Mouse (Mus musculus) forebrain, embryonic 12.5 days (tissue): ENCODE measurements at regions not wholly inside any gene's neighbourhood (a gene's known extent, or its start where the extent isn't known, plus 50 kb on each side); places are given as distances from the start of the nearest gene placed in this dataset.

ENCODE experiments used
- ATAC-seq: fragments of 200-750 bp; cut with Nextera tagmentation; 2 replicates; pipeline ENCODE4 v1.8.0; 2017; ENCODE audit warnings: moderate TSS enrichment; ENCODE audit not compliant: low FRiP score
- H3K27ac ChIP-seq: fragments of 300-500 bp; sonication (generic); 2 replicates; pipeline ENCODE4 v1.5.1; 2016; ENCODE audit warnings: mild to moderate bottlenecking
- H3K27me3 ChIP-seq: fragments of 300-500 bp; sonication (generic); 2 replicates; pipeline ENCODE4 v1.6.1; 2016; ENCODE audit warnings: mild to moderate bottlenecking
- H3K36me3 ChIP-seq: fragments of 300-500 bp; sonication (generic); replicated peaks from 2 replicates; pipeline ENCODE4 v1.6.1; 2016; ENCODE audit warnings: mild to moderate bottlenecking
- H3K4me1 ChIP-seq: fragments of 300-500 bp; sonication (generic); 2 replicates; pipeline ENCODE4 v1.6.1; 2016
- H3K4me2 ChIP-seq: fragments of 300-500 bp; sonication (generic); 2 replicates; pipeline ENCODE4 v1.6.1; 2016; ENCODE audit warnings: mild to moderate bottlenecking, moderate library complexity
- H3K4me3 ChIP-seq: fragments of 300-500 bp; sonication (generic); replicated peaks from 2 replicates; pipeline ENCODE4 v1.5.1; 2016; ENCODE audit warnings: mild to moderate bottlenecking
- H3K9ac ChIP-seq: fragments of 300-500 bp; sonication (generic); 2 replicates; pipeline ENCODE4 v1.6.1; 2016; ENCODE audit warnings: mild to moderate bottlenecking
- H3K9me3 ChIP-seq: fragments of 300-500 bp; sonication (generic); 2 replicates; pipeline ENCODE4 v1.6.1; 2016
- WGBS: fragments of 180-500 bp; shearing (Covaris S2); methylation state at CpG from one replicate; pipeline ENCODE4 v1.1.7; 2016; 5-methylcytosine and 5-hydroxymethylcytosine counted together

GRCm38 (mm10) chr2:115090430-115091175 is 435.8 kb upstream of the Dph6 start:
- Histone ChIP-seq H3K27ac (no peak overlapping the region), H3K9me3 (no peaks in the 10 kb centered on the region), H3K27me3 (no peaks in the 10 kb centered on the region; the same call in 1 of the 2 replicates), H3K4me1 (peaks cover 2% of the 10 kb centered on the region; the same call in 1 of the 2 replicates), H3K36me3 (no peaks in the 10 kb centered on the region), H3K4me3 (no peak overlapping the region), H3K9ac (no peak overlapping the region), H3K4me2 (no peak overlapping the region)
- WGBS = 79% methylated on average over 12 of the region's 12 CpGs
- ATAC-seq = no peak

DNA sequence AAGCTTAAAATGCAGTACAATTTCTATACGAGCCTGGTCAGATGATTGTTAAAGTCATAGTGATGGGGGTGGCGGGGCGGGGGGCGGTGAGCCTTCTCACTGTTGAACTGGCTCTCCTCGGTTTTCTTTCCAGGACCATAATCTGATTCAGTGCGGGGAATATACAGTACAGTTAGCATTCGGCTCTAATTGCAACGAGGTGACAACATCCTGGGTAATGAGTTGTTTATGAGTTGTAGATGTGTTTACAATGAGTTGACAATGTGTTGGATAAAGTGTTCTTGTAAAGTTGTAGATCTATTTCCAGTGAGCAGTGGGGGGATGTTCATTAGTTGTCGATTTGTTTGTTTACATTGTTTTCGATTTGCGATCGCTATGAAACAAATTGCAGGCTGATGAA is 440.6 kb upstream of the Dph6 start:
- peaks cover 6% of the 10 kb centered on the region; the same call in 1 of the 2 replicates for H3K4me1 ChIP-seq
- H3K36me3 ChIP-seq = no peaks in the 10 kb centered on the region
- 74% methylated on average over 12 of the region's 12 CpGs for WGBS
- ATAC-seq = no peak
- no peaks in the 10 kb centered on the region for H3K9me3 ChIP-seq
- H3K27ac ChIP-seq = no peak overlapping the region
- no peaks in the 10 kb centered on the region for H3K27me3 ChIP-seq
- H3K9ac ChIP-seq = no peak overlapping the region
- no peak overlapping the region for H3K4me2 ChIP-seq
- H3K4me3 ChIP-seq = no peak overlapping the region

DNA sequence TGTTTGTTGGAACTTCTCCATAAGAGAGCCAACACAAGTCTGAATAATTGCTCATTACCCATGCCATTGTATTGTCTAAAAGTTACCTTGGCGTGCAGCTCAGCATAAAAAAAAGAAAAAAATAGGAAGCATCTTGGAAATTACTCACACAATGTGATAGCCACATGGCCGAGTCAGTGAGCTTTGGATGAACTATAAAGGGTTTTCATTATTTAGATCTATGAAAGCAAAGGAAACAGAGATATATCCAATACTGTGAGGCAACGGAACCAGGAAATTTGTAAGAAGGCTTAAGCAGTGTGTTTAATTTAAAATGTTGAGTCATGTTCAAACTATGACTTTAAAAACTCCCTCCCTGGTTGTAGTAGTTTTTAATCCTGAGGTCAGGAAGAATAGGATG is 446.7 kb upstream of the Dph6 start:
- Histone ChIP-seq H3K27ac (no peak overlapping the region), H3K36me3 (no peaks in the 10 kb centered on the region), H3K4me3 (no peak overlapping the region), H3K27me3 (no peaks in the 10 kb centered on the region), H3K9ac (no peak overlapping the region), H3K4me2 (no peak overlapping the region), H3K4me1 (no peaks in the 10 kb centered on the region), H3K9me3 (no peaks in the 10 kb centered on the region)
- WGBS = 83% methylated on average over 3 of the region's 3 CpGs
- no peak for ATAC-seq

- Histone ChIP-seq H3K4me3 (no peak overlapping the region), H3K36me3 (no peaks in the 10 kb centered on the region), H3K9me3 (no peaks in the 10 kb centered on the region), H3K9ac (no peak overlapping the region), H3K4me2 (no peak overlapping the region), H3K4me1 (peaks cover 12% of the 10 kb centered on the region), H3K27me3 (no peaks in the 10 kb centered on the region), H3K27ac (peak overlapping the region; percentile 77)
- WGBS = 54% methylated on average over 9 of the region's 9 CpGs
- ATAC-seq = peak; percentile 85
These were observed 461.9 kb upstream of the BC052040 start for GRCm38 (mm10) chr2:115119429-115120205.

DNA sequence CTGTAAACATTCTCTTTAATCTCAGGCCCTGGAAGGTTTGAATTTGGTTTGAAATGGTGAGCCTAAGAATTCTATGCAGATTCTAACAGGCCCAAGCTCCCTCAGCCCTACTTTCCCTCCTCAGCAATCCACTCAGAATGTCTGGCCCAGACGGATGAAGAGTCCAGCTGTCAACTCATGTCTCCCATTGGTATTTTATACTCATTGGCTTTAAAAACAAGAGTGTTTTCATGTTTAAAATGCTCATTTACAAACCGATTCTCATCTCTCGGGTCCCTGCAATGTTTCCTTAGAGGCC is 461.4 kb upstream of the BC052040 start:
- Histone ChIP-seq H3K4me2 (no peak overlapping the region), H3K9me3 (no peaks in the 10 kb centered on the region), H3K27ac (peak overlapping the region; percentile 77), H3K9ac (no peak overlapping the region), H3K4me1 (peaks cover 12% of the 10 kb centered on the region), H3K27me3 (no peaks in the 10 kb centered on the region), H3K36me3 (no peaks in the 10 kb centered on the region), H3K4me3 (no peak overlapping the region)
- 25% methylated on average over 3 of the region's 3 CpGs for WGBS
- peak; percentile 87 for ATAC-seq

DNA sequence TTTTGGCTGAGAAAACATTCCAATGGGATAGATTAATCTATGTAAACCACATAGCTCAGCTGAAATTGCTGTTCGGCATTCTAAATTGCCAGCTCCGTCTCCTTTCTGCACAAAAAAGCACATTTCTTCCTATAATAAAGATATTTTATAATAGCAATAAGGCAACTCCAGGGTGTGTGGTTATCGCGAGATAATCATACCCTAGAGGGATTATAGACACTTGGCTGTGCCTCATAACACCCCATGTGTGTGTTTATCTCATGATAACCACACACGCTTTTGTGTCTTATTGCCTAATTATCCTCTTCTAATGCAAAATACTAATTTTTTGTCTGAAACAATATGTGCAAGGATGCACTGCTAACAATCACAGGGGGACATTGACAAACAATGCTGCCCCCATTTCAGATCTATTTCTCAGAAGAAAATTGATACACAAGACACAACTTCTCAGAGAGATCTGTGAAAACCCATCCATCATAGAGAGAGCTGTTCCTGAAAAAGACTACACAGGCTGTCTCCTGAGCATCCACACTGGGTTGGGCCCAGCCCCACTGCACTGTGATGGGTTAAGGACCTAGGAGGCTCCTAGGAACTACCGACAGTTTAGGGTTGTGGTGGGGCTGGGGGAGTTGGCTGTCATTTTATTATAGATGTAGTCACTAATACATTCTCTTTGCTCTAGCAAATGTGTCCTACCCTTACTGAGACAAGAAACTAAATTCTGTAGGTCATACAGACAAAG is 454.7 kb upstream of the BC052040 start:
- Histone ChIP-seq H3K9ac (no peak overlapping the region), H3K9me3 (no peaks in the 10 kb centered on the region), H3K27ac (no peak overlapping the region), H3K4me1 (peaks cover 4% of the 10 kb centered on the region), H3K4me3 (no peak overlapping the region), H3K27me3 (no peaks in the 10 kb centered on the region), H3K36me3 (no peaks in the 10 kb centered on the region), H3K4me2 (no peak overlapping the region)
- no peak for ATAC-seq
- WGBS = 87% methylated on average over 6 of the region's 6 CpGs

DNA sequence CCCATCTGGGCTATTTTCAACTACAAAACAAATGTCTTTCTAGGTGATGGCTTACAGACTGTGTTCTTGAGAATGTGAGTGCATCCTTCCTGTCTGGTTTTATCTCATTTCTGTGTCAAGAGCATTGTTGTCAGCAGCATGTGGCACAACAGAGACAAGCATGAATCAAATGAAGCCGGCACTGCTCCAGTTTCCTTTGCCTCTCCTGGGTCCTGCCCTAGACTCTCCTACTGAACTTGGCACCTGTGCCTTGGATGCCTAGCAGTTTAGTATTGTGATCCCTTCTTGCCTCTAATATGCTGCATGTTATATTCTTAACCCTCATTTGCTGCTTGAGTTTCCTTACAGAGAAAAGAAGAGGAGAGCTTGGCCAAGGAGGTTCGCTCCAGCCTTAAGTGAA is 449.8 kb upstream of the BC052040 start:
- Histone ChIP-seq H3K4me2 (no peak overlapping the region), H3K27me3 (no peaks in the 10 kb centered on the region), H3K4me3 (no peak overlapping the region), H3K9ac (no peak overlapping the region), H3K27ac (peak overlapping the region; percentile 77), H3K4me1 (peaks cover 18% of the 10 kb centered on the region), H3K9me3 (no peaks in the 10 kb centered on the region), H3K36me3 (no peaks in the 10 kb centered on the region)
- 17% methylated on average over 2 of the region's 2 CpGs for WGBS
- ATAC-seq = peak; percentile 75

DNA sequence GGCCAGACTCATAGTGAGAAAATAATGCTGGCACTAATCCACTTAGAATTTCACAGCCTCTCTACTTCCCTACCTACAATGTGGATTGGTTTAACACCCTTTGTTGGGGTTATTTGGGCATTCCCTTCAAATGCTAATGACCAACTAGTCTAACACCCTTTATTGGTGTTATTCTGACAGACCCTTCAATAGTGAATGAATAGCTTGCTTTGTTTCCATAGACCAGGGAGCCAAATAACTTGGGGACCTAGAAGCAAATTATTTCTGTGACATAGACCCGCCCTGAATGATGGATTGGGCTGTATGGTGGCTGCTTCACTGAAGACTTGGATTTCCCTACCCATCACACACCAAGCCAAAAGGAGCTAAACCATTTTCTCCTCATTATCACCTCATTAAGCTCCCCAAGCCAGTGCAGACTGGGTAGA is 449.3 kb upstream of the BC052040 start:
- 10% methylated on average over 1 of the region's 1 CpGs for WGBS
- no peak overlapping the region for H3K9ac ChIP-seq

GRCm38 (mm10) chr2:115141416-115141815 is 440.1 kb upstream of the BC052040 start:
- Histone ChIP-seq H3K4me1 (no peaks in the 10 kb centered on the region), H3K27me3 (no peaks in the 10 kb centered on the region), H3K9me3 (no peaks in the 10 kb centered on the region), H3K9ac (no peak overlapping the region), H3K4me3 (no peak overlapping the region), H3K27ac (no peak overlapping the region), H3K4me2 (no peak overlapping the region), H3K36me3 (no peaks in the 10 kb centered on the region)
- ATAC-seq = no peak

More for the DNA sequence above, 449.3 kb upstream of the BC052040 start:
- H3K4me2 ChIP-seq = no peak overlapping the region
- peak overlapping the region; percentile 77 for H3K27ac ChIP-seq
- peak; percentile 94 for ATAC-seq
- no peaks in the 10 kb centered on the region for H3K27me3 ChIP-seq
- peaks cover 18% of the 10 kb centered on the region for H3K4me1 ChIP-seq
- no peaks in the 10 kb centered on the region for H3K36me3 ChIP-seq
- no peak overlapping the region for H3K4me3 ChIP-seq
- no peaks in the 10 kb centered on the region for H3K9me3 ChIP-seq

- Histone ChIP-seq H3K4me3 (no peak overlapping the region), H3K27me3 (no peaks in the 10 kb centered on the region), H3K9me3 (no peaks in the 10 kb centered on the region), H3K4me1 (no peaks in the 10 kb centered on the region), H3K36me3 (no peaks in the 10 kb centered on the region), H3K4me2 (no peak overlapping the region), H3K27ac (no peak overlapping the region), H3K9ac (no peak overlapping the region)
- WGBS = 73% methylated on average over 5 of the region's 5 CpGs
- ATAC-seq = no peak
These were observed 409.4 kb upstream of the BC052040 start for GRCm38 (mm10) chr2:115172111-115172510.

DNA sequence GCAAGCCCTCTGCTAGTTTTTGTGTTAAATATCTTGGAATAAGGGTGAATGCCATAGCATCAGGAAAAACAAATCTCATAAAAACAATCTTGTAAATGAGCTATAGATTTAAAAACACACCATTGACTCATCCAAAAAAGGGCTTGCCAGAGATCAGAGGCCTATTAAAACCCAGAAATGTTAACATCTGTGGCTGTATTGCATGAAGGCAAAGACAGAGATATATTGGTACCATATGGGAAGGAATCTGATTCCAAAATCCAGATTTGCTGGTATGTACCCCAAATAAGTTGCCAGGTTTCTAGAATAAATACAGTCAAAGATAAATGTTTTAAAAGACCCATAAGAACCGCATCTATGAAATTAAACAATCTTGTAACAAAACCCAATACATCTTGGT is 404.4 kb upstream of the BC052040 start:
- WGBS = 97% methylated on average over 1 of the region's 1 CpGs
- no peak overlapping the region for H3K4me2 ChIP-seq

DNA sequence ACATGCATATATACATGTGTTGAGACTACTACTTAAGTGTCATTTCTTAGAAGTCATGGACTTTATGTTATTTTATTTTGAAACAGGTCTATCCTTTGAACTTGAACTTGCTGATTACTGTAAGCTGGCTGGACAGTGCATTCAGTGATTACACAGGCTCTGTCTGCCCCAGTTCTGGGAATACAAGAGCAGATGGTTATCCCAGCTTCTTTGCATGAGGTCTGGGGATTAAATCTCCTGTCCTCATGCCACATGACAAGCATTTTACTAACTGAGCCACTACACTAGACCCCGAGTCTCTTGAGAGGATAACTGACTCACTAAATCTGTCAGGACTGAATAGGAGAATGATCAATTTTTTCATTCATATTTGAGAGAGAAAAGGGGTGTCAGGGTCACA is 403.6 kb upstream of the BC052040 start:
- H3K4me3 ChIP-seq = no peak overlapping the region
- H3K9me3 ChIP-seq = no peaks in the 10 kb centered on the region
- no peaks in the 10 kb centered on the region for H3K36me3 ChIP-seq
- no peaks in the 10 kb centered on the region for H3K4me1 ChIP-seq
- H3K9ac ChIP-seq = no peak overlapping the region
- no peak overlapping the region for H3K27ac ChIP-seq
- 69% methylated on average over 1 of the region's 1 CpGs for WGBS
- ATAC-seq = no peak
- H3K4me2 ChIP-seq = no peak overlapping the region
- H3K27me3 ChIP-seq = no peaks in the 10 kb centered on the region

More for the DNA sequence above, 404.4 kb upstream of the BC052040 start:
- no peaks in the 10 kb centered on the region for H3K36me3 ChIP-seq
- ATAC-seq = no peak
- no peak overlapping the region for H3K27ac ChIP-seq
- no peak overlapping the region for H3K4me3 ChIP-seq
- no peak overlapping the region for H3K9ac ChIP-seq
- H3K9me3 ChIP-seq = no peaks in the 10 kb centered on the region
- no peaks in the 10 kb centered on the region for H3K27me3 ChIP-seq
- H3K4me1 ChIP-seq = no peaks in the 10 kb centered on the region
